Mouse (Mus musculus) hindbrain, embryonic 10.5 days (tissue): ENCODE measurements around the gene H2-DMa. TPM values are rescaled to one million over a fixed set of nuclear protein-coding genes. Genes with fewer than 3 reads are reported as not detected.

ENCODE experiments used
- DNase-seq: peaks from one replicate; pipeline ENCODE4 v3.0.0-alpha.2; 2017; ENCODE audit warnings: low spot score
- H3K27ac ChIP-seq: fragments of 300-500 bp; sonication (generic); 2 replicates; pipeline ENCODE4 v1.5.1; 2016; ENCODE audit warnings: mild to moderate bottlenecking, moderate library complexity
- H3K27me3 ChIP-seq: fragments of 300-500 bp; sonication (generic); 2 replicates; pipeline ENCODE4 v1.6.1; 2016; ENCODE audit warnings: mild to moderate bottlenecking; ENCODE audit not compliant: poor library complexity, insufficient read depth, severe bottlenecking
- H3K36me3 ChIP-seq: fragments of 300-500 bp; sonication (generic); 2 replicates; pipeline ENCODE4 v1.6.1; 2016; ENCODE audit warnings: mild to moderate bottlenecking, moderate library complexity
- H3K4me1 ChIP-seq: fragments of 300-500 bp; sonication (generic); replicated peaks from 2 replicates; pipeline ENCODE4 v1.6.1; 2016; ENCODE audit warnings: mild to moderate bottlenecking
- H3K4me3 ChIP-seq: fragments of 300-500 bp; sonication (generic); 2 replicates; pipeline ENCODE4 v1.5.1; 2016; ENCODE audit warnings: mild to moderate bottlenecking, moderate library complexity
- H3K9me3 ChIP-seq: fragments of 300-500 bp; sonication (generic); 2 replicates; pipeline ENCODE4 v1.6.1; 2016; ENCODE audit warnings: mild to moderate bottlenecking, moderate library complexity
- WGBS: fragments of 180-500 bp; shearing (Covaris S2); methylation state at CpG from one replicate; pipeline ENCODE4 v1.1.7; 2016; 5-methylcytosine and 5-hydroxymethylcytosine counted together
- polyA plus RNA-seq: library from polyadenylated mRNA; unstranded; fragments of >200 nt; fragmentation: Nextera tagmentation; extraction: Ambion mirVana; gene quantifications from 2 replicates; pipeline ENCODE4 v1.2.1, GENCODE M21; 2016

H2-DMa gene
- polyA plus RNA-seq, 1 experiment from 2014 or later, result 7.7 TPM

GRCm38 (mm10) chr17:34144960-34145371 lies 25.6 kb downstream of the H2-DMa start:
- WGBS, result 76% methylated on average over 3 of the region's 3 CpGs
- no peaks in the 10 kb centered on the region for H3K36me3 ChIP-seq

DNA sequence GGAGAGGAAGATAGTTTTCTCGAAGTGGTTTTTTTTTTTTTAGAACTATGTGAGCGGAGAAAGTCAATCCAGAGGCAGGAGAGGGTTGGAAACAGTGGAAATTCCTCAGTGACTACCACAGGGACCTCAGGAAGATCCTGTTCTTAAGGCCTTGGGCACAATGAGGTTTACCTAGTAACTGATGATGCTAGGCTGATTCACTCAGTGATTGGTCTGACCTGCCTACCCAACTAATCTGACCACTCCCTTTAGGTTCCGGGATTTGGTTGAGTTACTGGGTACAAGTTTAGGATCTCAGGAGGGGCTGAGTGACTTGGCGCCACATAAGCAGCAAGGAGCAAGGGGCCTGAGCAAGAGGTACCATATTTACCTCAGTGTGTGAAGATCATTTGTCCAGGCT lies 33.6 kb downstream of the H2-DMa start, which contains the start of gene H2-DMb1:
H2-DMb1 (plus strand) TSS at position 150 of the 400 bp plus-strand sequence.
- Histone ChIP-seq H3K27me3 (no peaks in the 10 kb centered on the region), H3K4me3 (no peak within 1 kb of the TSS), H3K4me1 (no peaks in the 10 kb centered on the region), H3K9me3 (no peaks in the 10 kb centered on the region), H3K36me3 (no peaks in the 10 kb centered on the region), H3K27ac (no peak within 1 kb of the TSS)
- WGBS, result 62% methylated on average over 4 of the region's 4 CpGs
- DNase-seq, result no peak

More at GRCm38 (mm10) chr17:34144960-34145371, 25.6 kb downstream of the H2-DMa start:
- no peak for DNase-seq
- Histone ChIP-seq H3K4me1 (peaks cover 19% of the 10 kb centered on the region), H3K27ac (no peak overlapping the region), H3K9me3 (no peaks in the 10 kb centered on the region), H3K4me3 (no peak overlapping the region), H3K27me3 (peaks cover 16% of the 10 kb centered on the region)

- H3K4me1 ChIP-seq, result no peaks in the 10 kb centered on the region
- no peak overlapping the region for H3K27ac ChIP-seq
- no peak overlapping the region for H3K4me3 ChIP-seq
- 64% methylated on average over 5 of the region's 5 CpGs for WGBS
- DNase-seq, result no peak
- no peaks in the 10 kb centered on the region for H3K36me3 ChIP-seq
- H3K27me3 ChIP-seq, result no peaks in the 10 kb centered on the region
- H3K9me3 ChIP-seq, result no peaks in the 10 kb centered on the region
Measured at GRCm38 (mm10) chr17:34155534-34155933, 36.2 kb downstream of the H2-DMa start.

- Histone ChIP-seq H3K36me3 (no peaks in the 10 kb centered on the region), H3K4me3 (no peak overlapping the region), H3K27me3 (no peaks in the 10 kb centered on the region; the same call in 1 of the 2 replicates), H3K4me1 (no peaks in the 10 kb centered on the region), H3K27ac (no peak overlapping the region), H3K9me3 (0 out of 2 replicates have a peak, but pooled peaks cover 4% of the 10 kb centered on the region)
- DNase-seq, result no peak
- 40% methylated on average over 9 of the region's 9 CpGs for WGBS
Measured at GRCm38 (mm10) chr17:34164202-34164895, 45.0 kb downstream of the H2-DMa start.

- Histone ChIP-seq H3K27ac (no peak overlapping the region), H3K9me3 (0 out of 2 replicates have a peak, but pooled peaks cover 4% of the 10 kb centered on the region), H3K36me3 (no peaks in the 10 kb centered on the region), H3K4me3 (no peak overlapping the region), H3K4me1 (no peaks in the 10 kb centered on the region), H3K27me3 (no peaks in the 10 kb centered on the region; the same call in 1 of the 2 replicates)
- WGBS, result 86% methylated on average over 6 of the region's 6 CpGs
- DNase-seq, result no peak
Measured at GRCm38 (mm10) chr17:34165033-34165730, 45.8 kb downstream of the H2-DMa start.

- peak; percentile 37 for DNase-seq
- 6% methylated on average over 2 of the region's 2 CpGs for WGBS
- H3K27ac ChIP-seq, result no peak overlapping the region
- no peaks in the 10 kb centered on the region for H3K36me3 ChIP-seq
- no peak overlapping the region for H3K4me3 ChIP-seq
- H3K27me3 ChIP-seq, result no peaks in the 10 kb centered on the region; the same call in 1 of the 2 replicates
- H3K9me3 ChIP-seq, result peaks cover 12% of the 10 kb centered on the region; the same call in 1 of the 2 replicates
- no peaks in the 10 kb centered on the region for H3K4me1 ChIP-seq
Measured at GRCm38 (mm10) chr17:34169279-34169678, 49.9 kb downstream of the H2-DMa start.

DNA sequence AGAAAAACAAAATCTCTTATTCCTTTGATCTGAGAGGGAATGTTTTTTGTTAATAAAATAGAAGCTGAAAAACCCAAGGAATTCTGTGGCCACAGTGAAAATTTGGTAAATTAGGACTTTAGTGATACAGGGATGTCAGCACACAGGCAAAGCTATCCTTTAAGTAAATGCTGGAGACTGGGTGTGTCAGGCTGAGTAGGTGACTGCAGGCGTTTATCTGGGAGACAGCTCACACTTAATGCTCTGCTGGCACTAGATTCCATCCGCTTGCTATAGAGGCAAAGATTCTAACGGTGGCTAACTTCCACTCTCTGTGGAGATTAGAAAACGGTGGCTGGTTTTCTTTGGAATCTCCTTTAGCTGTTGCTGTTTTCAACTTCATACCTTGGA lies 51.1 kb downstream of the H2-DMa start:
- Histone ChIP-seq H3K4me1 (no peaks in the 10 kb centered on the region), H3K27me3 (no peaks in the 10 kb centered on the region; the same call in 1 of the 2 replicates), H3K27ac (no peak overlapping the region), H3K9me3 (peaks cover 10% of the 10 kb centered on the region; the same call in 1 of the 2 replicates), H3K4me3 (no peak overlapping the region), H3K36me3 (no peaks in the 10 kb centered on the region)
- no peak for DNase-seq
- WGBS, result 31% methylated on average over 4 of the region's 4 CpGs

DNA sequence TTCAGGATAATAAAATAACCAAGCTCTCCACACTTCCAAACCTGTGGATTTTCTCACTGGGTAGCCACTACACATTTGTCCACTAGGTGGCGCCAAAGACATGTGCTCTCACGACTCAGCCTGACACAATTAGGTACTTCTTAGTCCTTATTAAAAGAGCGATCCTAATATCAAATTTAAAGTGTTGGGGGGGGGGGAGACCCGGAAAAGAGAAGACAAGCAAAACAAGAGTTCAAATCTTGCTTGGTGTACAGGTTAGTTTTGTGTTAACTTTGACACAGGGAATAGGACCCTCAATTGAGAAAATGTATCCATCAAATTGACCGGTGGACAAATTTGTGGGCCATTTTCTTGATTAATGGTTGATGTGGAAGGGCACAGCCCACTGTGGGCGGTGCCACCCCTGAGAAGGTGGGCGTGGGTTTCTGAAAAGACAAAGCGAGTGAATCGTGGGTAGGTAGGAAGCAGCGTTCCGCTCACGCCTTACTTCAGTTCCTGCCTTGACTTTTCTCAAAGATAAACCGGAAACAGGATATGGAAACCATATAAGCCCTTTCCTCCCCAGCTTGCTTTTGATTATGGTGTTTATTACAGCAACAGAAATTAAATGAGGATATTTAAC lies 51.6 kb downstream of the H2-DMa start:
- H3K4me3 ChIP-seq, result no peak overlapping the region
- WGBS, result 46% methylated on average over 13 of the region's 13 CpGs
- H3K36me3 ChIP-seq, result no peaks in the 10 kb centered on the region
- H3K9me3 ChIP-seq, result peaks cover 7% of the 10 kb centered on the region; the same call in 1 of the 2 replicates
- DNase-seq, result peak; percentile 67
- H3K27me3 ChIP-seq, result no peaks in the 10 kb centered on the region; the same call in 1 of the 2 replicates
- no peak overlapping the region for H3K27ac ChIP-seq
- no peaks in the 10 kb centered on the region for H3K4me1 ChIP-seq

DNA sequence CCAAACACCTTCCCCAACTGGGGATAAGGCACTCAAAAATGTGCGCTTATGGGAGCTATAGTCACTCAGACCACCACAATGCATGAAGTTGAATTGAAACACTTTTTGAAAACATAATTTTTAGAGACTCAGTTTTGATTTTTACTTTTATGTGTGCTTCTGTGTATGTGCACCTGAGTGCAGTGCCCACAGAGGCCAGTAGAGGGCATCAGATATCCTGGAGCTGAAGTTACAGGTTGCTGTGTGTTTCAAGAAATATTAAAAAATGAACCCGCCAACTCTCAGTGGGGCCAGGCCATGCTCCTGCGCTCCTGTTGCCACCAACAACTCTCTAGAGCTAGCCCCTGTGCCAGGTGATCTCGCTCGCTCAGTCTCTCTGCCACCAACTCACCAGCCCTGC lies 53.2 kb downstream of the H2-DMa start:
- H3K4me1 ChIP-seq, result no peaks in the 10 kb centered on the region
- H3K27me3 ChIP-seq, result no peaks in the 10 kb centered on the region; the same call in 1 of the 2 replicates
- H3K9me3 ChIP-seq, result peaks cover 17% of the 10 kb centered on the region
- no peak overlapping the region for H3K4me3 ChIP-seq
- no peaks in the 10 kb centered on the region for H3K36me3 ChIP-seq
- WGBS, result 96% methylated on average over 5 of the region's 5 CpGs
- no peak overlapping the region for H3K27ac ChIP-seq
- DNase-seq, result no peak

- Histone ChIP-seq H3K27ac (no peak overlapping the region), H3K36me3 (no peaks in the 10 kb centered on the region), H3K9me3 (peaks cover 21% of the 10 kb centered on the region), H3K27me3 (no peaks in the 10 kb centered on the region; the same call in 1 of the 2 replicates), H3K4me3 (no peak overlapping the region), H3K4me1 (no peaks in the 10 kb centered on the region)
- WGBS, result 58% methylated on average over 1 of the region's 1 CpGs
- no peak for DNase-seq
Measured at GRCm38 (mm10) chr17:34174075-34174474, 54.7 kb downstream of the H2-DMa start.

DNA sequence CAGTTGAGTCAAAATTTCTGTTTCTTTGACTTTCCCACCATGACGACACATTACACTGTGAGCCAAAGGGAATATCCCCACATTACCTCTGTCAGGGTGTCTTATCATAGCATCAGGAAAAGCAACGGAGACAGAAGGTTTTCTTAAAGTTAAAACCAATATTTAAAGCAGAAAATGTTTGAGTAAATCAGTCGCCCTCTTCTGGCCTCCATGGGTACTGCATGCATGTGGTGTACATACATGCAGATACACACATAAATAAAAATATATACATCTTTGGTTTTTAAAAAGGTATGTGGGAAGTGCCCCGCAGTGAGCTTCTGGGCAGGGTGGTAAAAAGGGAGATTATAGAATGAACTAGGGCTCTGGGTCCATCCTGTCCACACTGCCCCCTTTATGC lies 57.8 kb downstream of the H2-DMa start:
- Histone ChIP-seq H3K4me3 (no peak overlapping the region), H3K9me3 (peaks cover 20% of the 10 kb centered on the region), H3K36me3 (no peaks in the 10 kb centered on the region), H3K4me1 (no peaks in the 10 kb centered on the region), H3K27me3 (peaks cover 2% of the 10 kb centered on the region; the same call in 1 of the 2 replicates), H3K27ac (no peak overlapping the region)
- 71% methylated on average over 4 of the region's 4 CpGs for WGBS
- DNase-seq, result no peak

GRCm38 (mm10) chr17:34179019-34179418 lies 59.7 kb downstream of the H2-DMa start:
- H3K9me3 ChIP-seq, result peaks cover 13% of the 10 kb centered on the region
- H3K27ac ChIP-seq, result no peak overlapping the region
- no peak for DNase-seq
- H3K27me3 ChIP-seq, result peaks cover 12% of the 10 kb centered on the region
- no peak overlapping the region for H3K4me3 ChIP-seq
- H3K4me1 ChIP-seq, result no peaks in the 10 kb centered on the region
- no peaks in the 10 kb centered on the region for H3K36me3 ChIP-seq
- 66% methylated on average over 6 of the region's 6 CpGs for WGBS
